In genomic region chr10:34297980-34298753, GRCm38 (mm10) we compare ENCODE assay signal across 8 mouse cellular contexts. TPM values are rescaled to one million over a fixed set of nuclear protein-coding genes. Genes with fewer than 3 reads are reported as not detected.
DNase-seq lines count a peak whose midpoint lies in the region; ATAC-seq lines count a peak whose summit lies in the region.

No protein-coding gene starts in this region.

- H3K27ac ChIP-seq in embryonic facial prominence, embryonic 11.5 days (replicated peaks; ENCODE audit: low read depth, low read length) = no peak overlapping the region
- no peak overlapping the region for H3K27ac ChIP-seq in liver, embryonic 16.5 days (ENCODE audit: low read length)

- peak overlapping the region; percentile 53 for H3K9ac ChIP-seq in embryonic facial prominence, embryonic 11.5 days (replicated peaks; ENCODE audit: low read length)
- H3K9ac ChIP-seq in liver, embryonic 16.5 days (ENCODE audit: low read depth, low read length) = peak overlapping the region; percentile 43; the same call in 1 of the 2 replicates

- intact Hi-C loops in heart, postnatal 10 days (cut with DNase I) = loop anchor here (2.0 kb wide), 1 partner anchor 15 kb away; the partner anchor contains the start of gene Tspyl1

- no peaks in the 10 kb centered on the region for H3K9me3 ChIP-seq in embryonic facial prominence, embryonic 11.5 days (replicated peaks; ENCODE audit: control insufficient read depth, low read length)
- H3K9me3 ChIP-seq in liver, embryonic 16.5 days (replicated peaks; ENCODE audit: control insufficient read depth, low read length) = no peaks in the 10 kb centered on the region

- H3K4me1 ChIP-seq in embryonic facial prominence, embryonic 11.5 days (ENCODE audit: control insufficient read depth, insufficient read depth, low read length) = no peaks in the 10 kb centered on the region
- H3K4me1 ChIP-seq in liver, embryonic 16.5 days (ENCODE audit: control insufficient read depth, low read depth, low read length) = peaks cover 13% of the 10 kb centered on the region

- H3K4me2 ChIP-seq in embryonic facial prominence, embryonic 11.5 days (ENCODE audit: low read depth, low read length) = peak overlapping the region; percentile 82
- H3K4me2 ChIP-seq in liver, embryonic 16.5 days (ENCODE audit: low read depth, low read length) = peak overlapping the region; percentile 85

- peak; percentile 60 for DNase-seq in embryo, embryonic 10.5 days (ENCODE audit: low spot score)
- DNase-seq in embryo, embryonic 11 days = no peak
- DNase-seq in embryonic facial prominence, embryonic 11.5 days (ENCODE audit: low spot score) = no peak
- DNase-seq in heart, postnatal 10 days = peak; percentile 12 to 18
- DNase-seq in right cerebral cortex, postnatal 25 days = no peak
- DNase-seq in spleen, postnatal 36 days (ENCODE audit: low spot score in 2 of 2) = no peak

- no peaks in the 10 kb centered on the region for H3K36me3 ChIP-seq in embryonic facial prominence, embryonic 11.5 days (replicated peaks; ENCODE audit: control insufficient read depth, insufficient read depth, low read depth, low read length)
- H3K36me3 ChIP-seq in liver, embryonic 16.5 days (ENCODE audit: control insufficient read depth, insufficient read depth) = no peaks in the 10 kb centered on the region

- 44% methylated on average over 25 of the region's 25 CpGs for WGBS in embryonic facial prominence, embryonic 11.5 days
- 42% methylated on average over 25 of the region's 25 CpGs for WGBS in liver, embryonic 16.5 days (ENCODE audit: insufficient replicate concordance)

- no peaks in the 10 kb centered on the region for H3K27me3 ChIP-seq in embryonic facial prominence, embryonic 11.5 days (ENCODE audit: control insufficient read depth, insufficient read depth, low read length)
- no peaks in the 10 kb centered on the region; the same call in none of the 2 replicates for H3K27me3 ChIP-seq in liver, embryonic 16.5 days (ENCODE audit: control insufficient read depth, insufficient read depth, low read depth, low read length)

- ATAC-seq in CD4-positive, CD25-positive, alpha-beta regulatory T cell, adult 4 months = peak; percentile 3
- no peak for ATAC-seq in embryonic facial prominence, embryonic 11.5 days (replicated peaks; ENCODE audit: insufficient number of reproducible peaks, low FRiP score, low TSS enrichment, low read depth)
- ATAC-seq in liver, embryonic 16.5 days (ENCODE audit: low read depth) = no peak

- H3K4me3 ChIP-seq in embryonic facial prominence, embryonic 11.5 days (ENCODE audit: low read depth, low read length) = peak overlapping the region; percentile 62
- peak overlapping the region; percentile 64 for H3K4me3 ChIP-seq in liver, embryonic 16.5 days (ENCODE audit: low read depth, low read length)

RNA-seq across cellular contexts. Expression of gene Tspyl4, which starts 0.9 kb away (rescaled TPM):
- polyA plus RNA-seq in CD4-positive, CD25-positive, alpha-beta regulatory T cell, adult 4 months (2017; shearing (Covaris generic)) = 10 to 100 TPM in 1 of 2 experiments, 1 to 10 TPM in 1; 8.0 to 16.8 TPM
- polyA plus RNA-seq in embryonic facial prominence, embryonic 11.5 days (2014; fragmentation: Nextera tagmentation; extraction: Ambion mirVana) = 15.7 and 16.5 TPM in 2 replicates
- 10 to 100 TPM; 12.3 to 13.6 TPM for total RNA-seq in heart, postnatal 10 days (2021)
- polyA plus RNA-seq in liver, embryonic 16.5 days (2015; fragmentation: Nextera tagmentation; extraction: Ambion mirVana) = 0.39 and 0.71 TPM in 2 replicates

RNA-seq across cellular contexts. Expression of gene Tspyl1, which starts 16.2 kb away (rescaled TPM):
- polyA plus RNA-seq in CD4-positive, CD25-positive, alpha-beta regulatory T cell, adult 4 months (2017; shearing (Covaris generic)) = 10 to 100 TPM; 30.1 to 35.5 TPM
- polyA plus RNA-seq in embryonic facial prominence, embryonic 11.5 days (2014; fragmentation: Nextera tagmentation; extraction: Ambion mirVana) = 61.3 and 61.9 TPM in 2 replicates
- 10 to 100 TPM; 52.3 to 57.4 TPM for total RNA-seq in heart, postnatal 10 days (2021)
- polyA plus RNA-seq in liver, embryonic 16.5 days (2015; fragmentation: Nextera tagmentation; extraction: Ambion mirVana) = 22.5 and 24.5 TPM in 2 replicates

Comparison
In these comparisons a context has a peak if more than half of its experiments do, and no peak if none do; other contexts are left out.
1. DNase-seq: peak in embryo, embryonic 10.5 days (single experiment) and heart, postnatal 10 days (2 of 2); none in embryo, embryonic 11 days (single experiment), embryonic facial prominence, embryonic 11.5 days (single experiment), right cerebral cortex, postnatal 25 days (single experiment) and spleen, postnatal 36 days (0 of 2).